Mouse (Mus musculus) lung, adult 2 months (tissue): ENCODE results near the gene Il9r.

Experiments used
- CTCF ChIP-seq: fragments of 200-500 bp; IDR thresholded peaks from 2 replicates; pipeline ENCODE4 v1.5.1; 2011; ENCODE audit warnings: mild to moderate bottlenecking, low read length, control low read depth; ENCODE audit not compliant: insufficient read depth
- POLR2A ChIP-seq: fragments of 200-500 bp; IDR thresholded peaks from 2 replicates; pipeline ENCODE4 v1.6.1; 2011; ENCODE audit warnings: low read depth, mild to moderate bottlenecking, control low read depth, low read length, borderline replicate concordance; ENCODE audit errors: extremely low read depth

DNA sequence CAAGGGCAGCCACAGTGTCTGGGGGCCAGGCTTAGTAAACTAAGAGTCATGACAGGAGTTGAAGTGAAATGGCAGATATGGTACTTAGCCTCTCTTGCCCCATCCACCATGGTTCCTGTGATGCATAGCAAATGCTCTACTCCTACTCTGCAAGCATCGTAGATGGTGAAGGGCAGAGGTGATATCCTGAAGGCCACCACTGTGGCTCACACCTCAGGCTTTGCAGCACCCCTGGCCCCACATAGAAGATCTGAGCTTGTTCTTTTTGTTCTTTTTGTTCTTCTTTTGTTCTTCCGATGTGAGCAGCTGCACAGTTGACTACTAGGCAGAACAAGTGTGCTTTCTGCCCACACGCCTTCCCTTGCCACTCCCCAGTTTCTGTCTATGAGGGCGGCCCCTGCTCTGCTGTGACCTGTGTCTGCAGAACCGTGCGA is 60.5 kb downstream of the Il9r start:
- TF ChIP-seq CTCF: no peak
- TF ChIP-seq POLR2A: no peak
